Mouse (Mus musculus): Measurements from ENCODE around the gene Myod1. TPM values are rescaled to one million over a fixed set of nuclear protein-coding genes. Genes with fewer than 3 reads are reported as not detected.

Gene Myod1
- total RNA-seq, 2 experiments from 2014 or later: not detected

DNA sequence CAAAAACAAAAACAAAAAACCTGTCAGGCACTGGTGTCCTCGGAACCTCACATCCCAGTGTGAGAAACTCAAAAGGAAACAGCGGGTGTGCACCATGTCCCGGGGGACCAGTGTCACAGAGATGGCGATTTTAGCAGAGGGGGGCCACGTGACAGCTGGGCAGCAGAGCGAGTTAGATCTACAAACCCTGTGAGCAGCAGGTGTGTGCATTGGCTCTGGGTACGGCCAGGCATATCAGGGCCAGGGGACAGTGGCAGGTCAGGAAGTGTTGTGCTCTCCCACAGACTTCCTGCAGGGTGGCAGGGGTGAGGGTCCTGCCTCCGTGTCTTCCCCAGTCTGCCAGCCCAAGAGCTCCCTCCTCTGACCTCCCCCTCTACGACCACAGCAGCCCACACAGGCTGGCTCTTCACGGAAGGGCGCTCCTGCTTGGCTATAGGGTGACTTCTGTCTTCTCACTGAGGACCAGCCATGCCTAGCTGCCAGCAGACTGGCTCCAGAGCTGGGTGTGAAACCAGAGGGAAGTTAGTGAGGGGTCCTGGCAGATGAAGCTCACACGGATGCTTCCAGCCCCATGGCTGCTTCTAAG, 33.0 kb downstream of the Myod1 start:
- intact Hi-C loops (cut with DNase I): no loop called here
- DNase-seq (ENCODE audit: low spot score in 2 of 2): no peak

DNA sequence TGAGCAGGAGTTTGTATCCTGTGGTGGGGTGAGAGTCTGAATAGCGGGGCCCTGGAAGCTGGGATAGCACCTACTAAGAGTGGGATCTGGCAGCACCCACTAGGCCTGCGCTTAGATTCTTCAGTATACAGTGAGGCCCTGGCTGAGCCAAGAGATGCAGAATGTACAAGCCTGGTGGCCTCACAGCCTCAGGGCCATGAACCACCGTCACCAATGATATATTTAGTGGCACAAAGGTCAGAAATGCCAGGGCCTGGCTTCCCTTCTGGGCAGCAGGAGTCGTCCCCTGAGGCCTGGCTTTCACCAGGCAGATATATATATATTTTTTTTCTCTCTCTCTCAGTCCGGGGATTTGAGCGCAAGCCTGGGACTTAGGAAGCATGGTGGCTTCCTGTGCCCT, 34.5 kb downstream of the Myod1 start:
- no peak for DNase-seq (ENCODE audit: low spot score in 2 of 2)
- intact Hi-C loops (cut with DNase I): no loop called here

DNA sequence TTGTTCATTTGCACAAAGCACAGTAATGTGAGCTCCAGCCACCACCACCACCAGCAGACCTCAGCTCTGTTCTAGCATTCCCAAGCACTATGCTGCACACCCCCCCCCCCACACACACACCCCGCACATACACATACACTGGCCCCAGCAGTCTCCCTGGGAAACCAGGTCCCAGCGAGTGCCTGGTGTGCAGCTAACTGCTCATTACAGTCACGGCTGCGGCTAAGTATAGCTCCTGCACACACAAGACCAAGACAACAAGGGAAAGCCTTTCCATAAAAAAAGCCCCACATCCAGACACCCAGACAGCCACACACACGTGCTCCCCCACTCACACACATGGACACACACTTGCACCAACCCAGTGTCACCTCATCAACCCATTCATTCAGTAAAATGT, 36.5 kb downstream of the Myod1 start:
- DNase-seq (ENCODE audit: low spot score in 2 of 2): peak; percentile 50 to 73
- intact Hi-C loops (cut with DNase I): no loop called here

DNA sequence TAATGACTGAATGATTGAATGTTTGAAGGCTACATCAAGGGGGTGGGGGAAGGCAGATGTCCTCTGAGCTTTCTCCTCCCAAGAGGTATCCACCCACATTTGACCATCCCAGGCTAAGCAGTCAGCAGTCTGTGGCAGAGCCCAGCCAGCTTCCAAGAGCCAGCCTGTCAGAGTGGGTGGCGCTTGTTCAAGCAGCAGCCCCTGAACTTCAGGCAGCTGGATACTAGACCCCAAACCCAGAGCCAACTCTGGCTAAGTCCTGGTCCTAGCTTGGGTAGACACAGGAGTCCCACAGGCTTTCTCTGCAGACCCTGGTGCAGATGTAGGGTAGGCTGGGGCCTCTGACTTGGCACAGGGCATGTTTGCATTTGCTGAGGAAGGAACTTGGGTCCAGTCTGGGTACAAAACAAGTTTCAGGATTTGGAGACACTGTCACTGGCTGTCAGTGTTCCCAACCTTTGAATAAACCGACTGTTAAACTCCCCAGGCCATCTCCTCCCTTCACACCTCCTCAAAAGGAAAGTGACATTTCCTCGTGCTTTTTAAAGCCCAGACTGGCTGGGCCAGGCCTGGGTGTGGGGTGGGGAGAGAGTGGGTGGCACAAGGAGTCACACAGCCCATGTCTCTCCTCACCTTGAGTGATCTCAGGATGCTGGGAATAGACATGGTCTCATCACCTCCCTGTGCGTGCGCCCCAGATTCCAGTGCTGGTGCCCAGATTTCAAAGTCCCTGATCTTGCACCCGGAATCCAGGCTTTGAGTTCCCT, 37.9 kb downstream of the Myod1 start:
- intact Hi-C loops (cut with DNase I): no loop called here
- DNase-seq (ENCODE audit: low spot score in 2 of 2): no peak

DNA sequence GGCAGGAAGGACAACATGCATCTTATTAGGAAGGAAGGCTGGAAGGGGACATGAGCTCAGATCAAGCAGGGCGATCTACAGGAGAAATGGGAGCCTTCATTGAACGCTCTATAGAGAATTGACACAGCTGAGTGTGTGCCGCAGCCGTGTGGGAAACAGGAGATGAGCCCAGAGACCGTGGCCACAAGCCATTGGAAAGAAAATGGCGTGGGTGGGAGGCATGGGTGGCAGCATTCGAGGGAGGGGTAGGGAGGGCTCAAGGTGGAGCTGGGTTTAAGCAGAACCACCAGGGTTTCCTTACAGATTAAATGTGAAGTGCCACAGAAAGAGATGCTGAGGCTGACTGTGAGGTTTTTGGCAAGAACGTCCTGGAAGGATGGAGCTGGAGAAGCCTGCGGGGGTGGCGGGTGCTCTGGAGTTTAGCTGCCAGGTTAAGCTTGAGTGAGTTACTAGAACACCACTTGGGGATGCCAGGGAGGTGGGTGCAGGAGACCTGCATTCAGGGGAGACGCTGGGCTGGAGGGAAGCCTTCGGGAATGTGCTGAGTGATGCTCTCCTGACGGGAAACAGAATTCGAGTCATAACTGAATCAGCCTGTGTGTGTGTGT, 39.6 kb downstream of the Myod1 start:
- intact Hi-C loops (cut with DNase I): no loop called here
- DNase-seq (ENCODE audit: low spot score in 2 of 2): peak in 1 of 2 experiments; percentile 44

DNA sequence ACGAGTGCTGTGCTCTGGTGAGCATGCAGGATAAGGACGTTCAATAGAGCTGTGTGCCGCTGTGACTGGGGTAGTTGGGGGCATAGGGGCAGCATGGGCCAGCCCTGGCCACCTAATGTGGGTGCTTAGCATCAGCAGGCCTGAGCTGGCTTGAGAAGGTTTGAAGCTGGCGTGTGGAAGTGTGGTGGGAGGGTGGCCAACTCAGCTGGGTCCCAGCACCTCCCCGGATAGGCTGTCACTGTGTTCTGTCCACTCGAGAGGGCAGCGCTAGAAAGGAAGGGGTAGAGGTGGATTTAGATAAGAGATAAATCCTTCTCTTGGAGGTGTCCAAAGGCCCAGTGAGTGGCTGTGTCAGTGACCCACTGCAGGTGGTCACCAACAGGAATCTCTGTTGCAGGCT, 41.2 kb downstream of the Myod1 start:
- DNase-seq (ENCODE audit: low spot score in 2 of 2): no peak
- intact Hi-C loops (cut with DNase I): no loop called here

DNA sequence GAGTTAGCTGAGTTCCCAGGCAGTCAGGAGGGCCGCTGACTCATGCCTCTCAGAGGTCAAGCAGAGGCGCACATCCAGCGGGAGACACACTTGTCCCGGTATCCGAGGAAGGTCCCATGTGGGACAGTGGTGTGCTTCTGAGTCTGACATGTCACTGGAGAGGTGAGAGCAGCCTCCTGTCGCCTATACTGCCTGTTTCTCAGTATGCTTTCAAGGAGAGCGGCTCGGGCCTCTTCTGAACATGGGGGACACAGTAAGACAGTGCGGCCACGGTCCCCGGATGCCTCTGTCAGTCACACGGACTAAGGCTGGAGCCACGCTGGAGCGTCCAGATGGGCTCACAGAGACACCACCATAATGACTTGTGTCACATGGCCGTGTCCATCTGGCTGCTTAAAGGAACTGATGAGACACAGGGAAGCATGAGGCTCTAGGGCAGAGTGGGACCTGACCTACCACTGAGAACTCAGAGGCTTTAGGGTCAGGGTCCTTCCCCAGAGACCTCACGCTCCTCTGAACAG, 41.9 kb downstream of the Myod1 start:
- intact Hi-C loops (cut with DNase I): no loop called here
- DNase-seq (ENCODE audit: low spot score in 2 of 2): no peak

DNA sequence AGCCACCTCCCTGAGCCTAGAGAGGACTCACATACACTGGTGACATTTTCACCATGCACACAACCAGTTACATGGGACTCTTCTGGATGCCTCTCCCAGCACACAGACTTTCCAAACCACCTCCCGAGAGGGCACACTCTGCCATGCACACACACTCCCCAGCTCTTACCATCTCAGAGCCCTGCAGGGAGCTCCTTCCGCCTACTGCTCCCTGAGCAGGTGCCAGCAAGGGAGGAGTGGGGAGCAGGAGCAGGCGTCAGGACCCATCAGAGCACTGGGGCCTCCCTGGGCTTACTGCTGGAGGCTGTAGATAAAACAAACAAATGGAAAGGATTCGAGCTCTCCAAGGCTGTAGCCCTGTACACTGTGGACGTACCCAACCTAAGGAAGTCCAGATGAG, 45.3 kb downstream of the Myod1 start:
- intact Hi-C loops (cut with DNase I): no loop called here
- no peak for DNase-seq (ENCODE audit: low spot score in 2 of 2)

DNA sequence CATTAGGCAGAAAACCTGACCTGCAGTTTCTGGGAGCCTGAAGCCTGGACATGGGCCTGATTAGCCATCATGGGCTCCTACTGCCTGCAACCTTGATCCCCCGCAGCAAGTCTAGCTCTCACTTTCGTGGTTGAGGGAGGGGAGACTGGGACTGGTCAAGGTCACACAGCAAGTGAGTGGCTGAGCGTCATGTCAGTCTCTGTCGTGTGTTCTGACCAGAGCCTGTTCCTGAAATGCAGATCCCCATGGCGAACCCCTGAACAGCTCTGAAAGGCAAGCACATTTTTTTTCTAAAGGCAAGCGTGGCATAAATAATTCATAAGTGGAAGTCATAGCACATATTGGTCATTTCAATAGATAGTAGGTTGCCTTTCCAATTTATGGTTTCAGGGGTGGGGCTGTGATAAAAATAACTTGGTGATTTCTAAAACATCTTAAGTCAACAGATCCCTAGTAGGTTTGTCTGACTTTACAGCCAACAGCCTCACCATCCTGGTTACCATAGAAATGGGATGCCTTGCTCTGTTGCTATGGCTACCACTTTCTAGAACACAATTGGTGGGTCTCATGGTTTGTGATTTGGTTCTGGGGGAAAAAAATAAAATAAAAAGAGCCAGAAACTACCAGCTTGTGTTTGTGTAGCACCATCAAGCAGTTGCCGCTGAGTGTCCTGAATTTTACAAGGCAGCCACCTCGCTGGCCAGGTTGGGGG, 45.9 kb downstream of the Myod1 start:
- DNase-seq (ENCODE audit: low spot score in 2 of 2): peak; percentile 60 to 78

DNA sequence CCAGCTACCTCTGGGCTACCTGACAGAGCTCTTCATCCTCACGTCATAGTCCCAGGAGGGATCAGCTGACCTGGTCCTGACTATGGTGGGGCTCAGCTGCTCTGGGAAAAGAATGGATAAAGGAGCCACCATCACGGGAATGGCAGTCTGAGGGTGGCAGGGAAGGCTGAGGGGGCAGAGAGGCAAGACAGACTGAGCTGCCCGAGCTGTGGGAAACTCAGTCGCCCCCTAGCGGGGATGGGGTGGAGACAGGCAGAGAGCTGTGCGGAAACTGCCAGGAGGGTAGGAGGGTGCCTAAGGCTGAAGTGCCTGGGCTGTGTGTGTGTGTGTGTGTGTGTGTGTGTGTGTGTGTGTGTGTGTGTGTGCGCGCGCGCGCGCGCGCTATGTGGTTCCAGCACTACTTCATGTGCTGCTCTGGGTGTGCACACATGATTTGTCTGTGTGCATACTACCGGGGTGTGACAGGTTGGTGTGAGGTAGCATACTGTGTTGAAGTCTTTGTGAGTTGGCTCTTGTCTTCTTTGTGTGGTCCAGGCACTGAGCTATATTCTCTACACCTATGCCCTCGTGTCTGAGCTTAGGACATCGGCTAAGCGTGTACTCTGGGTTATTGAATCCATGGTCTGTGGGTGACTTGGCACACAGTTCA, 46.6 kb downstream of the Myod1 start:
- peak; percentile 79 to 82 for DNase-seq (ENCODE audit: low spot score in 2 of 2)
- intact Hi-C loops (cut with DNase I): no loop called here

More for the DNA sequence above, 45.9 kb downstream of the Myod1 start:
- intact Hi-C loops (cut with DNase I): no loop called here

DNA sequence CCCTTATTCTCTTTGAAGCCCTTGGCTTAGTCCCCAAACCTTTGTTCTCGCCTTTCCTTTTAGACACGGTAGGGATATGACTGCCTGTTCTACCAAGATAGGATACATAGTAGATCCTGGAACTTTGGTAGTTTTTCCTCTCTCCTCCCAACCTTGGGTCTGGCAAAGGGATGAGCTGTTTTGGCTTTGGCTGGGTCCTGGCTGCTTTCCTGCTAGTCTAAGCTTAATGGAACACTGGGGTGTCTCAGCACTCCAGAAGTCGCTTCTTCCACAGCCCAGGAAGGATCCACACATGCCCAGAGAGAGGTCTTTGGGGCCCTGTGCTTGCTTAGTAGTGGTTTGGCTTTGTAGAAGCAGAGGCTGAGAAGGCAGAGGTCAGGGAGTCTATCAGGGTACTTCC, 47.7 kb downstream of the Myod1 start:
- intact Hi-C loops (cut with DNase I): no loop called here
- no peak for DNase-seq (ENCODE audit: low spot score in 2 of 2)

DNA sequence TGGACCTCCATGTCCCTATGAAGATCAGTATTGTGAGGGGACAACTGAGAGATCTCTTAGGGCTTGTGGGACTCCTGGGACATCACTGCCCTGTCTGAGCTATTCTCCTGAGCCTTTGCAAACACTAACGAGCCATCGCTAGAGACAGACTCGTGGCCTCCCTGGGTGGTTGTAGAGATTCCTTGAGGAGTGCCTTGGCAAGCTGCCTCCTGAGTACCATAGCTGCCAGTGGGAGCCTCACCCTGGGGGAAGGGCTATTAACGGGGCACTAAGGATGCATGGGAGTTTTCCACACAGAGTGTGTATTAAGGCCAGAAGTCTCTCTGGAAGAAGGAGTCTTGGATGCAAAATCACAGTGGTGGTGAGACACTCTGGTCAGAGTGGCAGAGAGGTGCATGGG, 48.7 kb downstream of the Myod1 start:
- intact Hi-C loops (cut with DNase I): no loop called here
- no peak for DNase-seq (ENCODE audit: low spot score in 2 of 2)

Other genes starting within 250 kb of the Myod1 start
- gene Abcc8, start 196.4 kb upstream of the Myod1 start, total RNA-seq (2021): 10 to 100 TPM; 37.1 to 37.4 TPM
- gene Ush1c, start 138.0 kb upstream of the Myod1 start, total RNA-seq (2021): under 1 TPM in 1 of 2 experiments, not detected in 1; 0.74 TPM
- under 1 TPM; 0.21 to 0.24 TPM for gene Otog, start 135.5 kb upstream of the Myod1 start, total RNA-seq (2021)
- 10 to 100 TPM; 85.9 to 88.0 TPM for gene Kcnc1, start 20.0 kb downstream of the Myod1 start, total RNA-seq (2021)